Mouse (Mus musculus): Measurements from ENCODE around the gene Cacna2d3. TPM values are rescaled to one million over a fixed set of nuclear protein-coding genes. Genes with fewer than 3 reads are reported as not detected.
A peak's percentile ranks its signal among the peaks of the same experiment; 100 is the strongest.

Gene Cacna2d3
- total RNA-seq, 2 experiments from 2014 or later: 1.9 to 2.1 TPM

- DNase-seq (ENCODE audit: low spot score in 2 of 2): no peak
These were observed 542.8 kb downstream of the Cacna2d3 start for GRCm38 (mm10) chr14:29178695-29179396.

- DNase-seq (ENCODE audit: low spot score in 2 of 2): no peak
These were observed 546.9 kb downstream of the Cacna2d3 start for GRCm38 (mm10) chr14:29174762-29175161.

- DNase-seq (ENCODE audit: low spot score in 2 of 2): no peak
These were observed 549.5 kb downstream of the Cacna2d3 start for GRCm38 (mm10) chr14:29172207-29172606.

- no peak for DNase-seq (ENCODE audit: low spot score in 2 of 2)
These were observed 557.0 kb downstream of the Cacna2d3 start for GRCm38 (mm10) chr14:29164653-29165030.

- DNase-seq (ENCODE audit: low spot score in 2 of 2): no peak
These were observed 557.5 kb downstream of the Cacna2d3 start for GRCm38 (mm10) chr14:29163998-29164652.

- no peak for DNase-seq (ENCODE audit: low spot score in 2 of 2)
These were observed 561.9 kb downstream of the Cacna2d3 start for GRCm38 (mm10) chr14:29159803-29160202.

- DNase-seq (ENCODE audit: low spot score in 2 of 2): no peak
These were observed 564.6 kb downstream of the Cacna2d3 start for GRCm38 (mm10) chr14:29157096-29157495.

- DNase-seq (ENCODE audit: low spot score in 2 of 2): no peak
These were observed 577.5 kb downstream of the Cacna2d3 start for GRCm38 (mm10) chr14:29144184-29144583.

- DNase-seq (ENCODE audit: low spot score in 2 of 2): no peak
These were observed 584.0 kb downstream of the Cacna2d3 start for GRCm38 (mm10) chr14:29137614-29138013.

- DNase-seq (ENCODE audit: low spot score in 2 of 2): peak in 1 of 2 experiments; percentile 33
These were observed 584.6 kb downstream of the Cacna2d3 start for GRCm38 (mm10) chr14:29137006-29137579.

- no peak for DNase-seq (ENCODE audit: low spot score in 2 of 2)
These were observed 586.8 kb downstream of the Cacna2d3 start for GRCm38 (mm10) chr14:29134901-29135300.

- no peak for DNase-seq (ENCODE audit: low spot score in 2 of 2)
These were observed 591.2 kb downstream of the Cacna2d3 start for GRCm38 (mm10) chr14:29130511-29130910.

GRCm38 (mm10) chr14:29123886-29124285, 597.8 kb downstream of the Cacna2d3 start:
- DNase-seq (ENCODE audit: low spot score in 2 of 2): no peak

- DNase-seq (ENCODE audit: low spot score in 2 of 2): no peak
These were observed 598.9 kb downstream of the Cacna2d3 start for GRCm38 (mm10) chr14:29122749-29123148.

GRCm38 (mm10) chr14:29113852-29114450, 607.7 kb downstream of the Cacna2d3 start:
- peak in 1 of 2 experiments; percentile 22 for DNase-seq (ENCODE audit: low spot score in 2 of 2)

GRCm38 (mm10) chr14:29111666-29112065, 610.0 kb downstream of the Cacna2d3 start:
- no peak for DNase-seq (ENCODE audit: low spot score in 2 of 2)

GRCm38 (mm10) chr14:29110351-29111091, 611.1 kb downstream of the Cacna2d3 start:
- DNase-seq (ENCODE audit: low spot score in 2 of 2): no peak

GRCm38 (mm10) chr14:29107464-29107863, 614.2 kb downstream of the Cacna2d3 start:
- DNase-seq (ENCODE audit: low spot score in 2 of 2): no peak

GRCm38 (mm10) chr14:29097776-29098175, 623.9 kb downstream of the Cacna2d3 start:
- no peak for DNase-seq (ENCODE audit: low spot score in 2 of 2)

GRCm38 (mm10) chr14:29095431-29095830, 626.2 kb downstream of the Cacna2d3 start:
- no peak for DNase-seq (ENCODE audit: low spot score in 2 of 2)

- peak; percentile 64 to 83 for DNase-seq (ENCODE audit: low spot score in 2 of 2)
These were observed 631.6 kb downstream of the Cacna2d3 start for GRCm38 (mm10) chr14:29090074-29090473.
